Mouse (Mus musculus): ENCODE results near the gene Tmcc2. TPM values are rescaled to one million over a fixed set of nuclear protein-coding genes. Genes with fewer than 3 reads are reported as not detected.

Tmcc2 gene
- total and polyA plus RNA-seq, 3 experiments: 4.1 to 7.2 TPM; not detected in 1

DNA sequence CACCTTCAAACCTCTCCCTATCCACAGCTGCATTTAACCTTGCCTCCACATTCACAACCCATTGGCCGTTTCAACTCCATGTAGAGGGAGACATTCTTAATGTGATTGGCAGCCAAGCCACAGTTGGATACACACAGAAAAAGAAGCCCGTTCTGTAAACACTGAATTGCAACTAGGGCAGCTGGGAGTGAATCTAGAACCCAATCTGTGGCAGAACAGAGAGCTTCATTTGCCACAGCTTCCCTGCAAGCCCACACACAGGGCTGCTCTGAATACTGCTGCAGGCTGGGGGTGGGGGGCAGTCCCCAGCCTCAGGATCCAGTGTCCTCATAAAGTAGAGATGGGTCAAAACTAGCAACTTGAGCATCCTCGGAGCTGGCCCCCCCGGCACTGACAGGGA lies 4.8 kb downstream of the Tmcc2 start:
- peaks cover 0 to 12% of the 10 kb centered on the region in 2 experiments; a peak in 2 of 4 replicates for H3K36me3 ChIP-seq (ENCODE audit: control insufficient read depth in 1 of 2, insufficient read depth in 2 of 2, low read length in 2 of 2)
- no peak overlapping the region for H3K9ac ChIP-seq (ENCODE audit: control insufficient read depth, low read depth, low read length, poor library complexity, severe bottlenecking)
- H3K27me3 ChIP-seq (ENCODE audit: control insufficient read depth in 1 of 2, insufficient read depth in 2 of 2, low read length in 2 of 2): no peaks in the 10 kb centered on the region
- peaks cover 11 to 20% of the 10 kb centered on the region in 2 experiments for H3K4me1 ChIP-seq (ENCODE audit: control insufficient read depth in 1 of 2, insufficient read depth in 2 of 2, low read length in 2 of 2)
- H3K9me3 ChIP-seq (replicated peaks; ENCODE audit: insufficient read depth, low read length): no peaks in the 10 kb centered on the region
- no peak for DNase-seq (ENCODE audit: low read depth, low spot score)
- H3K27ac ChIP-seq (ENCODE audit: control insufficient read depth, low read depth, low read length): no peak overlapping the region
- TF ChIP-seq NELFE (IDR thresholded peaks at IDR 0.05; ENCODE audit: low read depth, low read length) (no peak), ZMIZ1 (IDR thresholded peaks at IDR 0.05; ENCODE audit: low read depth, low read length) (no peak), MAZ (IDR thresholded peaks at IDR 0.05; ENCODE audit: low read depth, low read length) (no peak), ETS1 (IDR thresholded peaks at IDR 0.05; ENCODE audit: low read depth, low read length) (no peak), HCFC1 (IDR thresholded peaks at IDR 0.05; ENCODE audit: low read depth, low read length) (no peak), CTCF (IDR thresholded peaks at IDR 0.05 in 2 of 3, conservative IDR thresholded peaks at IDR 0.05 in 1 of 3; ENCODE audit: control insufficient read depth in 1 of 3, insufficient read depth in 1 of 3, low read depth in 2 of 3, low read length in 3 of 3, poor library complexity in 1 of 3, severe bottlenecking in 1 of 3) (no peak), MEF2A (IDR thresholded peaks at IDR 0.05; ENCODE audit: extremely low read depth, insufficient replicate concordance, low read depth, low read length, poor library complexity, severe bottlenecking) (no peak), CHD1 (IDR thresholded peaks at IDR 0.05; ENCODE audit: low read depth, low read length) (no peak), BHLHE40 (IDR thresholded peaks at IDR 0.05; ENCODE audit: borderline replicate concordance, low read depth, low read length) (no peak), ZKSCAN1 (IDR thresholded peaks at IDR 0.05; ENCODE audit: low read depth, low read length) (no peak), TBP (IDR thresholded peaks at IDR 0.05; ENCODE audit: low read depth, low read length) (no peak), E2F4 (IDR thresholded peaks at IDR 0.05; ENCODE audit: borderline replicate concordance, low read depth, low read length) (no peak), SMC3 (IDR thresholded peaks at IDR 0.05; ENCODE audit: low read depth, low read length) (no peak), TAL1 (IDR thresholded peaks at IDR 0.05; ENCODE audit: low read length) (no peak), UBTF (IDR thresholded peaks at IDR 0.05; ENCODE audit: borderline replicate concordance, insufficient read depth, low read depth, low read length) (no peak), TCF12 (IDR thresholded peaks at IDR 0.05; ENCODE audit: low read depth, low read length) (no peak), GATA1 (IDR thresholded peaks at IDR 0.05; ENCODE audit: low read depth, low read length) (no peak), ZNF384 (IDR thresholded peaks at IDR 0.05; ENCODE audit: low read depth, low read length) (no peak)
- H3K4me3 ChIP-seq (ENCODE audit: control insufficient read depth in 1 of 2, insufficient read depth in 1 of 2, low read depth in 2 of 2, low read length in 2 of 2): no peak overlapping the region
- H3K79me2 ChIP-seq (ENCODE audit: control insufficient read depth, insufficient read depth, low read length, poor library complexity): no peaks in the 10 kb centered on the region

DNA sequence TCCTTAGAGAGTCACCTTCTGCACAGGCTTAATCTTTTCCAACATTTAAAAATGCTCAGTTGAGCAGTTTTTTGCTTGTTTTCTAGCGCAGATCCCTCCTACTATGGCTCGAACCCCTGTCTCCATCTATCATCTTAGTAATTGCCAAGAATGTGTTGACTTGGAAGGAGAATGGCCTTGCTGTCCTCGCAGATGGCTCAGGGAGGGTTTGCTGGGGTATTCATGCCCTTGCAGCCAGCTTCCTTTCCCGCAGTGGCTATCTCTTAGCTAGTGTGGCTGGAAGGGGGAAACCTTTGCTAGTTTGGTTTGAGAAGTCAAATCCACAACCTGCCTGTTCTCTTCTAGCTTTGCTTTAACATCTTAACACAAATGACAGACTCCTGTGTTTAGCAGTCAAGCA lies 5.4 kb downstream of the Tmcc2 start:
- no peak overlapping the region for H3K9ac ChIP-seq (ENCODE audit: control insufficient read depth, low read depth, low read length, poor library complexity, severe bottlenecking)
- H3K79me2 ChIP-seq (ENCODE audit: control insufficient read depth, insufficient read depth, low read length, poor library complexity): no peaks in the 10 kb centered on the region
- peaks cover 0 to 14% of the 10 kb centered on the region in 2 experiments; a peak in 2 of 4 replicates for H3K36me3 ChIP-seq (ENCODE audit: control insufficient read depth in 1 of 2, insufficient read depth in 2 of 2, low read length in 2 of 2)
- no peak overlapping the region for H3K4me3 ChIP-seq (ENCODE audit: control insufficient read depth in 1 of 2, insufficient read depth in 1 of 2, low read depth in 2 of 2, low read length in 2 of 2)
- H3K4me1 ChIP-seq (ENCODE audit: control insufficient read depth in 1 of 2, insufficient read depth in 2 of 2, low read length in 2 of 2): peaks cover 14 to 22% of the 10 kb centered on the region in 2 experiments
- no peaks in the 10 kb centered on the region for H3K27me3 ChIP-seq (ENCODE audit: control insufficient read depth in 1 of 2, insufficient read depth in 2 of 2, low read length in 2 of 2)
- H3K9me3 ChIP-seq (replicated peaks; ENCODE audit: insufficient read depth, low read length): no peaks in the 10 kb centered on the region
- no peak for DNase-seq (ENCODE audit: low read depth, low spot score)
- no peak for TF ChIP-seq ELF1 (IDR thresholded peaks at IDR 0.05; ENCODE audit: low read depth, low read length)
- no peak for TF ChIP-seq MXI1 (IDR thresholded peaks at IDR 0.05; ENCODE audit: low read depth, low read length)
- no peak for TF ChIP-seq BHLHE40 (IDR thresholded peaks at IDR 0.05; ENCODE audit: borderline replicate concordance, low read depth, low read length)
- no peak overlapping the region for H3K27ac ChIP-seq (ENCODE audit: control insufficient read depth, low read depth, low read length)

All from MEL (cell line).